Mouse (Mus musculus) CH12.LX (cell line): ENCODE results near the gene Coq8b. TPM values are rescaled to one million over a fixed set of nuclear protein-coding genes. Genes with fewer than 3 reads are reported as not detected.

Source experiments
- DNase-seq: peaks from one replicate; pipeline ENCODE4 v3.0.0-alpha.2; 2013; ENCODE audit errors: extremely low read depth
- H3K27ac ChIP-seq: 2 replicates; pipeline ENCODE4 v1.5.1; 2012; ENCODE audit warnings: low read depth, mild to moderate bottlenecking, control low read depth, moderate library complexity; ENCODE audit not compliant: insufficient read depth
- H3K27me3 ChIP-seq: replicated peaks from 2 replicates; pipeline ENCODE3; 2012; ENCODE audit warnings: inconsistent platforms
- H3K36me3 ChIP-seq, 2 experiments: replicated peaks in 1 of 2; 2 replicates each; pipeline versions ENCODE3 to v1.6.1; 2012; ENCODE audit warnings: inconsistent platforms in 1 of 2, low read length in 1 of 2, mild to moderate bottlenecking in 1 of 2, mixed read lengths in 1 of 2, moderate library complexity in 1 of 2; ENCODE audit not compliant: control insufficient read depth in 1 of 2, insufficient read depth in 1 of 2
- H3K4me1 ChIP-seq, 2 experiments: 2 replicates each; pipeline ENCODE4 v1.6.1; 2012; ENCODE audit warnings: inconsistent platforms in 1 of 2, moderate library complexity in 1 of 2; ENCODE audit not compliant: insufficient read depth in 2 of 2, control insufficient read depth in 1 of 2
- H3K4me2 ChIP-seq: 2 replicates; pipeline ENCODE4 v1.6.1; 2012; ENCODE audit warnings: low read depth, mild to moderate bottlenecking, control low read depth; ENCODE audit not compliant: poor library complexity, insufficient read depth, severe bottlenecking
- H3K4me3 ChIP-seq, 3 experiments: fragments of 150-350 bp in 1 of 3; sonication (generic) in 1 of 3; replicated peaks in 1 of 3; 2 replicates each; pipeline versions ENCODE3 to v1.5.1; 2011 to 2012; ENCODE audit warnings: low read depth in 2 of 3, low read length in 2 of 3, mild to moderate bottlenecking in 2 of 3, moderate library complexity in 2 of 3, control low read depth in 1 of 3, improper control_type of control experiment in 1 of 3, inconsistent platforms in 1 of 3, mixed read lengths in 1 of 3; ENCODE audit not compliant: poor library complexity in 1 of 3
- H3K79me2 ChIP-seq: replicated peaks from 2 replicates; pipeline ENCODE4 v1.6.1; 2012; ENCODE audit warnings: mild to moderate bottlenecking, moderate library complexity; ENCODE audit not compliant: control insufficient read depth, poor library complexity, insufficient read depth, severe bottlenecking; ENCODE audit errors: extremely low read depth
- H3K9ac ChIP-seq: 2 replicates; pipeline ENCODE4 v1.6.1; 2012; ENCODE audit warnings: low read depth, mild to moderate bottlenecking, control low read depth, moderate library complexity; ENCODE audit not compliant: insufficient read depth
- H3K9me3 ChIP-seq: replicated peaks from 2 replicates; pipeline ENCODE3; 2012; ENCODE audit warnings: low read length, inconsistent platforms, mixed read lengths
- BHLHE40 ChIP-seq: IDR thresholded peaks from 2 replicates; pipeline ENCODE4 v1.6.1; 2011; ENCODE audit warnings: mild to moderate bottlenecking, low read depth, low read length, improper control_type of control experiment
- CHD1 ChIP-seq: IDR thresholded peaks from 2 replicates; pipeline ENCODE4 v1.6.1; 2012; ENCODE audit warnings: low read depth, low read length, improper control_type of control experiment, inconsistent platforms
- CTCF ChIP-seq, 2 experiments: IDR thresholded peaks in 1 of 2; conservative IDR thresholded peaks in 1 of 2; 2 replicates each; pipeline ENCODE4 v1.5.1; 2011 to 2012; ENCODE audit warnings: low read depth in 2 of 2, low read length in 2 of 2, improper control_type of control experiment in 1 of 2, inconsistent platforms in 1 of 2, mild to moderate bottlenecking in 1 of 2, moderate library complexity in 1 of 2
- E2F4 ChIP-seq: IDR thresholded peaks from 2 replicates; pipeline ENCODE4 v1.6.1; 2011; ENCODE audit warnings: low read depth, low read length, improper control_type of control experiment; ENCODE audit not compliant: insufficient replicate concordance
- ELF1 ChIP-seq: IDR thresholded peaks from 2 replicates; pipeline ENCODE4 v1.6.1; 2014; ENCODE audit warnings: low read depth, mild to moderate bottlenecking, inconsistent platforms, low read length, improper control_type of control experiment
- EP300 ChIP-seq: IDR thresholded peaks from 2 replicates; pipeline ENCODE4 v1.6.1; 2011; ENCODE audit warnings: low read length, improper control_type of control experiment
- HCFC1 ChIP-seq: IDR thresholded peaks from 2 replicates; pipeline ENCODE4 v1.6.1; 2012; ENCODE audit warnings: low read depth, mild to moderate bottlenecking, inconsistent platforms, low read length, improper control_type of control experiment
- IRF4 ChIP-seq: IDR thresholded peaks from 2 replicates; pipeline ENCODE4 v1.6.1; 2014; ENCODE audit warnings: low read depth, mild to moderate bottlenecking, inconsistent platforms, low read length, improper control_type of control experiment
- KAT2A ChIP-seq: IDR thresholded peaks from 2 replicates; pipeline ENCODE4 v1.6.1; 2012; ENCODE audit warnings: low read length, improper control_type of control experiment, inconsistent platforms; ENCODE audit not compliant: insufficient replicate concordance
- MAFK ChIP-seq: IDR thresholded peaks from 2 replicates; pipeline ENCODE4 v1.6.1; 2011; ENCODE audit warnings: low read length, improper control_type of control experiment; ENCODE audit not compliant: insufficient replicate concordance
- MAX ChIP-seq: IDR thresholded peaks from 2 replicates; pipeline ENCODE4 v1.6.1; 2011; ENCODE audit warnings: low read length, improper control_type of control experiment
- MEF2A ChIP-seq: IDR thresholded peaks from 2 replicates; pipeline ENCODE4 v1.6.1; 2014; ENCODE audit warnings: low read depth, mild to moderate bottlenecking, inconsistent platforms, low read length, improper control_type of control experiment, borderline replicate concordance
- MYC ChIP-seq: IDR thresholded peaks from 2 replicates; pipeline ENCODE4 v1.6.1; 2011; ENCODE audit warnings: low read depth, mild to moderate bottlenecking, improper control_type of control experiment, low read length
- NELFE ChIP-seq: IDR thresholded peaks from 2 replicates; pipeline ENCODE4 v1.6.1; 2011; ENCODE audit warnings: low read depth, low read length, improper control_type of control experiment
- PAX5 ChIP-seq: IDR thresholded peaks from 2 replicates; pipeline ENCODE4 v1.6.1; 2012; ENCODE audit warnings: low read length, inconsistent platforms, mixed read lengths
- POLR2AphosphoS2 ChIP-seq: IDR thresholded peaks from 2 replicates; pipeline ENCODE4 v1.6.1; 2011; ENCODE audit warnings: low read depth, low read length, improper control_type of control experiment
- RAD21 ChIP-seq: IDR thresholded peaks from 2 replicates; pipeline ENCODE4 v1.6.1; 2011; ENCODE audit warnings: low read depth, mild to moderate bottlenecking, low read length, improper control_type of control experiment, moderate library complexity
- RCOR1 ChIP-seq: conservative IDR thresholded peaks from 2 replicates; pipeline ENCODE4 v1.6.1; 2012; ENCODE audit warnings: low read depth, mild to moderate bottlenecking, inconsistent platforms, low read length, improper control_type of control experiment
- SIN3A ChIP-seq: IDR thresholded peaks from 2 replicates; pipeline ENCODE4 v1.6.1; 2012; ENCODE audit warnings: low read length, improper control_type of control experiment, inconsistent platforms
- SMC3 ChIP-seq: IDR thresholded peaks from 2 replicates; pipeline ENCODE4 v1.6.1; 2011; ENCODE audit warnings: low read depth, low read length, improper control_type of control experiment
- UBTF ChIP-seq: IDR thresholded peaks from 2 replicates; pipeline ENCODE4 v1.6.1; 2012; ENCODE audit warnings: low read depth, mild to moderate bottlenecking, inconsistent platforms, low read length, improper control_type of control experiment, moderate library complexity
- ZC3H11A ChIP-seq: IDR thresholded peaks from 2 replicates; pipeline ENCODE4 v1.6.1; 2012; ENCODE audit warnings: low read depth, mild to moderate bottlenecking, inconsistent platforms, low read length, improper control_type of control experiment
- ZKSCAN1 ChIP-seq: IDR thresholded peaks from 2 replicates; pipeline ENCODE4 v1.6.1; 2012; ENCODE audit warnings: low read depth, inconsistent platforms, low read length, improper control_type of control experiment, borderline replicate concordance
- dilution Hi-C: fragments of 300-500 bp; cut with MboI; formaldehyde crosslinking; loops from 2 replicates; pipeline ENCODE4 v1.14.3; 2020; ENCODE audit warnings: low sequenced_read_pairs; ENCODE audit not compliant: extremely low pct_unique_long_range_greater_than_20kb, extremely low pct_ligation_motif_present
- in situ Hi-C: fragments of 300-500 bp; cut with MboI; formaldehyde crosslinking; loops from 3 replicates; pipeline ENCODE4 v1.14.3; 2019; ENCODE audit warnings: low sequenced_read_pairs, low pct_ligation_motif_present, low pct_unique_long_range_greater_than_20kb, mixed read lengths
- polyA plus RNA-seq: library from polyadenylated mRNA; unstranded; fragments of >175 nt; gene quantifications from 2 replicates; pipeline ENCODE4 v1.2.1, GENCODE M21; 2012; ENCODE audit warnings: low read depth; ENCODE audit not compliant: insufficient read length
- total RNA-seq, 2 experiments: library from RNA; depleted of rRNA; stranded (reverse); fragments of 300-350 nt in 1 of 2; fragments of >200 nt in 1 of 2; gene quantifications; 2 replicates each; pipeline ENCODE4 v1.2.3; 2012 to 2014

Coq8b gene
- total and polyA plus RNA-seq, 3 experiments, result 19.7 to 26.5 (median 21.3) TPM

GRCm38 (mm10) chr7:27302172-27302571 is 69.3 kb downstream of the Coq8b start:
- dilution Hi-C loops, result no loop called here
- in situ Hi-C loops, result no loop called here

GRCm38 (mm10) chr7:27305091-27305730 is 72.4 kb downstream of the Coq8b start:
- dilution Hi-C loops (no loop called here), in situ Hi-C loops (no loop called here)
- Histone ChIP-seq H3K36me3 (no peaks in the 10 kb centered on the region), H3K9me3 (peaks cover 2% of the 10 kb centered on the region), H3K27me3 (peaks cover 51% of the 10 kb centered on the region), H3K4me1 (no peaks in the 10 kb centered on the region), H3K4me2 (no peak overlapping the region), H3K9ac (no peak overlapping the region), H3K27ac (no peak overlapping the region), H3K79me2 (no peaks in the 10 kb centered on the region), H3K4me3 (no peak overlapping the region)
- no peak for DNase-seq
- TF ChIP-seq RCOR1 (no peak), MYC (no peak), E2F4 (no peak), SMC3 (no peak), MEF2A (no peak), CHD1 (no peak), UBTF (no peak), NELFE (no peak), PAX5 (no peak), EP300 (no peak), HCFC1 (no peak), KAT2A (no peak), SIN3A (no peak), ZKSCAN1 (no peak)

More at GRCm38 (mm10) chr7:27302172-27302571, 69.3 kb downstream of the Coq8b start:
- Histone ChIP-seq H3K9me3 (peaks cover 8% of the 10 kb centered on the region), H3K4me1 (no peaks in the 10 kb centered on the region), H3K4me3 (no peak overlapping the region), H3K4me2 (no peak overlapping the region), H3K79me2 (no peaks in the 10 kb centered on the region), H3K36me3 (no peaks in the 10 kb centered on the region), H3K27ac (no peak overlapping the region), H3K27me3 (peaks cover 66% of the 10 kb centered on the region), H3K9ac (no peak overlapping the region)
- peak; percentile 49; the same call in 1 of the 2 replicates for TF ChIP-seq NELFE
- TF ChIP-seq MAFK, result no peak
- TF ChIP-seq ELF1, result 0 out of 2 replicates have a peak, but pooled peaks have one; percentile 31
- TF ChIP-seq MAX, result 0 out of 2 replicates have a peak, but pooled peaks have one; percentile 20
- TF ChIP-seq RAD21, result peak; percentile 66
- 0 out of 2 replicates have a peak, but pooled peaks have one; percentile 14 for TF ChIP-seq ZC3H11A
- no peak for TF ChIP-seq ZKSCAN1
- TF ChIP-seq POLR2AphosphoS2, result no peak
- peak; percentile 93 to 99 for TF ChIP-seq CTCF (conservative IDR thresholded peaks at IDR 0.05 in 1 of 2, IDR thresholded peaks at IDR 0.05 in 1 of 2; ENCODE audit: low read depth in 2 of 2, low read length in 2 of 2)
- peak; percentile 70 for TF ChIP-seq SMC3
- TF ChIP-seq IRF4, result peak; percentile 42; the same call in 1 of the 2 replicates
- peak; percentile 87 for TF ChIP-seq BHLHE40
- peak; percentile 58 for DNase-seq
